Mouse (Mus musculus): Measurements from ENCODE around the gene Ccl2.

GRCm38 (mm10) chr11:82063454-82063853, 28.1 kb downstream of the Ccl2 start:
- TF ChIP-seq POLR2A (IDR thresholded peaks at IDR 0.05; ENCODE audit: insufficient read depth, low read depth, low read length) = no peak
- TF ChIP-seq CTCF (IDR thresholded peaks at IDR 0.05; ENCODE audit: insufficient read depth, low read depth, low read length) = no peak
